Mouse (Mus musculus) limb, embryonic 15.5 days (tissue): Measurements from ENCODE around the gene Ubap1l. TPM values are rescaled to one million over a fixed set of nuclear protein-coding genes. Genes with fewer than 3 reads are reported as not detected.

Source experiments
- ATAC-seq: fragments of 200-750 bp; cut with Nextera tagmentation; 2 replicates; pipeline ENCODE4 v1.8.0; 2017; ENCODE audit warnings: low read depth, moderate TSS enrichment; ENCODE audit not compliant: insufficient number of reproducible peaks, low FRiP score, low TSS enrichment
- H3K27ac ChIP-seq: fragments of 300-500 bp; sonication (generic); 2 replicates; pipeline ENCODE4 v1.5.1; 2015; ENCODE audit warnings: moderate library complexity, mild to moderate bottlenecking, inconsistent platforms
- H3K27me3 ChIP-seq: fragments of 300-500 bp; sonication (generic); 2 replicates; pipeline ENCODE4 v1.6.1; 2015; ENCODE audit warnings: inconsistent platforms
- H3K36me3 ChIP-seq: fragments of 300-500 bp; sonication (generic); 2 replicates; pipeline ENCODE4 v1.6.1; 2015; ENCODE audit warnings: inconsistent platforms
- H3K4me1 ChIP-seq: fragments of 300-500 bp; sonication (generic); 2 replicates; pipeline ENCODE4 v1.6.1; 2015; ENCODE audit warnings: inconsistent platforms
- H3K4me2 ChIP-seq: fragments of 300-500 bp; sonication (generic); 2 replicates; pipeline ENCODE4 v1.6.1; 2015; ENCODE audit warnings: mild to moderate bottlenecking, inconsistent platforms
- H3K4me3 ChIP-seq: fragments of 300-500 bp; sonication (generic); 2 replicates; pipeline ENCODE4 v1.5.1; 2015; ENCODE audit warnings: mild to moderate bottlenecking, inconsistent platforms
- H3K9ac ChIP-seq: fragments of 300-500 bp; sonication (generic); 2 replicates; pipeline ENCODE4 v1.6.1; 2015; ENCODE audit warnings: inconsistent platforms
- H3K9me3 ChIP-seq: fragments of 300-500 bp; sonication (generic); 2 replicates; pipeline ENCODE4 v1.6.1; 2016; ENCODE audit warnings: inconsistent platforms
- WGBS: fragments of 180-500 bp; shearing (Covaris S2); methylation state at CpG from one replicate; pipeline ENCODE4 v1.1.7; 2015; 5-methylcytosine and 5-hydroxymethylcytosine counted together
- polyA plus RNA-seq: library from polyadenylated mRNA; unstranded; fragments of >200 nt; fragmentation: Nextera tagmentation; extraction: Ambion mirVana; gene quantifications from 2 replicates; pipeline ENCODE4 v1.2.1, GENCODE M21; 2015

The Ubap1l gene
- polyA plus RNA-seq, 1 experiment from 2014 or later = 0.14 TPM

DNA sequence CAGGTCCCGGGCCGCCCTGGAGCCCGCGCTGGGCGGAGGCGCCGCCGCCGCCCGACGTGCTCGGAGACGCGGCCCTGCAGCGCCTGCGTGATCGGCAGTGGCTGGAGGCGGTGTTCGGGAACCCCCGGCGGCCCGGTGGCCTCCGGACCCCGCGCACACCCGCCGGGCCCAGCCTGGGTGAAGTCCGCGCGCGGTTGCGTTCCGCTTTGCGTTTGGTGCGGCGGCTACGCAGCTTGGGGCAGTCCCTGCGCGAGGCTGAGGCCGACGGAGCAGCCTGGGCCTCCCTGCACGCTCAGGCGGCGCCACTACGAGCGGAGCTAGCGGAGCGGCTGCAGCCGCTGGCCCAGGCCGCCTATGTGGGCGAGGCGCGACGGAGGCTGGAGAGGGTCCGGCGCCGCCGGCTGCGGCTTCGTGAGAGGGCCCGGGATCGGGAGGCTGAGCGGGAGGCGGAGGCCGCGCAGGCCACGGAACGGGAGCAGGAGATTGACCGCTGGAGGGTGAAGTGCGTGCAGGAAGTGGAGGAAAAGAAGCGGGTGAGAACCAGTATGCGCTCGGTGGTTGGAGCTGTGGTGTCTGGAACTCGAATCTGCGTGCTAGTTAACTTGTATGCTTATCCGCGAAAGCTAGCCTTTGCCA lies 14.2 kb upstream of the Ubap1l start:
- under 1% methylated on average over 77 of the region's 77 CpGs for WGBS
- peak; percentile 59 for ATAC-seq
- no peaks in the 10 kb centered on the region for H3K36me3 ChIP-seq

DNA sequence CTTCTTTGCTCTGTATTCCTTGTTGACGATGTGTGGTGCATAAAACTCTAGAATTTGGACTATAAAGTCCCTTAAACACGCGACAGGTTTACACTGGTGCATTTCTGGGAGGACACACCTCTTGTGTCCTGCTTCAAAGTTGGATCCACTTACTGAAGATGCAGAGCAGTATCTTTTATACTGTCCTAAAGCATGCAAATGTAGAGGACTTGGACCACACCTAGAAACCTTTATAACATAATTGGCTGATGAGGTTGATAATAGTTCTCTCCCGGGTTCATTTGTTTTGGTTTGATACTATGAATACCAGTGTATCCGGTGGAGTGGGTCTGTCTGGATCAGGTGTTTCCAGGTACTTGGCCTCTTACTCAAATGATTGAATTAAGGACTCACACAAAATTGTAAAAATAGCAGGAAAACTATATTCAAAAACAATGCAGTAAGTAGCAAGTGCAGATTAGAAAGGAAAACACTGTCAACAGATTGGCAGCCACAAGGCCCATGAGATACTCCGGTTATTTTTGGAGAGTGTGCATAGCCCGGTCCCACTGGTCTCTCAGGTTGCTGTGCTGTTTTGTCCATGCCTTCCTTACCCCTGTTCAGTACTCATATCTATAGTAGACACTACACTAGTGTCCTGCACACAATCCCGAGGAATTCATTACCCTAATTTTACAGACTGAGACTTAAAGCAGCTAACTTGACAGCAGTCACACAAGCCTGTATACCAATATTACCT lies 13.6 kb upstream of the Ubap1l start:
- H3K36me3 ChIP-seq = no peaks in the 10 kb centered on the region
- ATAC-seq = no peak
- H3K27me3 ChIP-seq = no peaks in the 10 kb centered on the region
- 40% methylated on average over 8 of the region's 8 CpGs for WGBS
- H3K9me3 ChIP-seq = 0 out of 2 replicates have a peak, but pooled peaks cover 3% of the 10 kb centered on the region
- H3K4me3 ChIP-seq = peak overlapping the region; percentile 99
- H3K9ac ChIP-seq = peak overlapping the region; percentile 98
- peaks cover 10% of the 10 kb centered on the region for H3K4me1 ChIP-seq
- H3K27ac ChIP-seq = peak overlapping the region; percentile 96
- peak overlapping the region; percentile 55 for H3K4me2 ChIP-seq

More for the DNA sequence above, 14.2 kb upstream of the Ubap1l start:
- Histone ChIP-seq H3K9me3 (0 out of 2 replicates have a peak, but pooled peaks cover 3% of the 10 kb centered on the region), H3K27me3 (no peaks in the 10 kb centered on the region), H3K27ac (peak overlapping the region; percentile 96), H3K4me3 (peak overlapping the region; percentile 99), H3K4me2 (peak overlapping the region; percentile 55), H3K4me1 (peaks cover 10% of the 10 kb centered on the region), H3K9ac (peak overlapping the region; percentile 98)

GRCm38 (mm10) chr9:65353251-65353650 lies 7.6 kb upstream of the Ubap1l start:
- WGBS = 77% methylated on average over 5 of the region's 5 CpGs

GRCm38 (mm10) chr9:65356561-65356960 lies 4.3 kb upstream of the Ubap1l start:
- Histone ChIP-seq H3K9me3 (no peaks in the 10 kb centered on the region), H3K4me3 (no peak overlapping the region), H3K9ac (no peak overlapping the region), H3K27ac (no peak overlapping the region), H3K27me3 (no peaks in the 10 kb centered on the region), H3K36me3 (peaks cover 65% of the 10 kb centered on the region), H3K4me1 (no peaks in the 10 kb centered on the region), H3K4me2 (no peak overlapping the region)
- WGBS = 87% methylated on average over 7 of the region's 7 CpGs
- no peak for ATAC-seq

More at GRCm38 (mm10) chr9:65353251-65353650, 7.6 kb upstream of the Ubap1l start:
- H3K4me1 ChIP-seq = no peaks in the 10 kb centered on the region
- H3K9ac ChIP-seq = no peak overlapping the region
- no peaks in the 10 kb centered on the region for H3K27me3 ChIP-seq
- H3K4me3 ChIP-seq = no peak overlapping the region
- no peak for ATAC-seq
- H3K27ac ChIP-seq = no peak overlapping the region
- peaks cover 35% of the 10 kb centered on the region for H3K36me3 ChIP-seq
- no peak overlapping the region for H3K4me2 ChIP-seq
- no peaks in the 10 kb centered on the region for H3K9me3 ChIP-seq

DNA sequence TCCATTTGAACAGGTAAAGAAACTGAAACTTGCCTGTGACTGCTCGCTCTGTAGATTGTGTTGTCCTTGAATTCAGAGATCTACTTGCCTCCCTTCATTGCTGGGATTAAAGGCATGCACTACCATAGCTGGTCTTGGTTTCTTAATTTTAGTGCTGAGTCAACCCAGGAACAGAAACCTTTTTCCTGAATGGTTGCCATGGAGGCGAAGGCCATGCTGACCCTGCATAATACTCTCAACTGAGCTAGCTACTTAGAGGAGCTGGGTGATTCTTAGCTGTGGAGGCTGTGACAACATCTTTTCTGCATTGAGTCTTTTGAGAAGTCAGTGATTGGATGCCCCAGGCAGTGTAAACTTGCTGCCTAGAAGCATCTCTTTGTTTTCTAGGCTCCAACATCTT lies 3.9 kb upstream of the Ubap1l start:
- Histone ChIP-seq H3K27me3 (no peaks in the 10 kb centered on the region), H3K4me2 (no peak overlapping the region), H3K27ac (no peak overlapping the region), H3K4me3 (no peak overlapping the region), H3K4me1 (no peaks in the 10 kb centered on the region), H3K9ac (no peak overlapping the region), H3K36me3 (peaks cover 69% of the 10 kb centered on the region), H3K9me3 (no peaks in the 10 kb centered on the region)
- no peak for ATAC-seq
- WGBS = 94% methylated on average over 2 of the region's 2 CpGs

DNA sequence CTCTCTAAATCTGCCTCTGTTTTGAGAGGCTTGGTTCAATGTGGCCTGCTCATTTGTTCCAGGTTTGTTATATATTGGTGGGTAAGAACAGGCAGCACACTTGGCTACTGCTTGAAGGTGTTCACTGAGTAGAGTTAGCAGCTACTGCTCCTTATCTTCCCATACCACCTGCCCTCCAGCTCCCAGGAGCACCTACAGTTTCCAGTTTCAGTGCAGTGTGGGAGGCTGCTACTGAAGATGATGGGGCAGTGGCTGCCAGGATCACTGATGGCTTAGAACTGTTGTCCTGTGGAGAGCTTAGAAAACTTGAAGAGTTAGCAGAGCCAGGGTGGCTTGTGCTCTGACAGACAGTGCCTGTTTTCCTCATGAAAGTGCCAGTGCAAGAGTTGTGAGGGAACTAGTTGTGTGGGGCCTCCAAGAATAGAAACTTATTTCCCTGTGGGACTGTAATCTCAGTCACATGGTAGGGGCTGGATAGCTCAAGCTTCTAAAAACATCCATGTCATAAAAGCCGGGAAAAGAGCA lies 1.8 kb upstream of the Ubap1l start:
- ATAC-seq = no peak

GRCm38 (mm10) chr9:65363684-65364083 lies 2.8 kb downstream of the Ubap1l start:
- H3K9ac ChIP-seq = no peak overlapping the region
- no peak for ATAC-seq
- H3K4me1 ChIP-seq = no peaks in the 10 kb centered on the region
- WGBS = 39% methylated on average over 9 of the region's 9 CpGs
- no peaks in the 10 kb centered on the region for H3K27me3 ChIP-seq
- no peak overlapping the region for H3K4me3 ChIP-seq
- H3K9me3 ChIP-seq = no peaks in the 10 kb centered on the region
- H3K27ac ChIP-seq = no peak overlapping the region
- H3K4me2 ChIP-seq = no peak overlapping the region
- H3K36me3 ChIP-seq = peaks cover 45% of the 10 kb centered on the region

More for the DNA sequence above, 1.8 kb upstream of the Ubap1l start:
- no peaks in the 10 kb centered on the region for H3K4me1 ChIP-seq
- WGBS = 90% methylated on average over 1 of the region's 1 CpGs
- no peak overlapping the region for H3K4me3 ChIP-seq
- H3K9ac ChIP-seq = no peak overlapping the region
- H3K27ac ChIP-seq = no peak overlapping the region
- no peaks in the 10 kb centered on the region for H3K27me3 ChIP-seq
- no peaks in the 10 kb centered on the region for H3K9me3 ChIP-seq
- H3K36me3 ChIP-seq = peaks cover 71% of the 10 kb centered on the region
- H3K4me2 ChIP-seq = no peak overlapping the region

DNA sequence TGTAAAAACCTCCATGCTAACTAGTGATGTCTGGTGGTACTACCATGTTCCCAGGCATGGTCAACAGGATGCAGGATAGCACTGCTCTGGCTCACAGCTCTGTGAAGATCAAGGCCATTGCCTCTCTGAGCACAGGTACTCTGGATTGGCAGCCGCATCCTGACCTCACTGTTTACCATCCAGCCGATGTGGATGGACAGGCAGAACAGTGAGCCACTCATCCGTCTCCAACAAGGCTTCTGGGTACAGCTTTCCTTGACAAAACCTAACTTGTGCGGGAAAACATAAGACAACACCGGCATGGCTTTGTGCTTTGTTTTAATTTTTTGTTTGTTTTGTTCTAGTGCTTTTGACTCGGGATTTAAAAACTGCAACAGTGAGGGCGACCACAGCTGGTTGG lies 4.9 kb downstream of the Ubap1l start:
- no peak overlapping the region for H3K4me3 ChIP-seq
- peaks cover 32% of the 10 kb centered on the region for H3K36me3 ChIP-seq
- no peak for ATAC-seq
- 91% methylated on average over 7 of the region's 7 CpGs for WGBS
- no peak overlapping the region for H3K4me2 ChIP-seq
- no peaks in the 10 kb centered on the region for H3K4me1 ChIP-seq
- H3K27ac ChIP-seq = no peak overlapping the region
- H3K27me3 ChIP-seq = no peaks in the 10 kb centered on the region
- no peak overlapping the region for H3K9ac ChIP-seq
- H3K9me3 ChIP-seq = no peaks in the 10 kb centered on the region

DNA sequence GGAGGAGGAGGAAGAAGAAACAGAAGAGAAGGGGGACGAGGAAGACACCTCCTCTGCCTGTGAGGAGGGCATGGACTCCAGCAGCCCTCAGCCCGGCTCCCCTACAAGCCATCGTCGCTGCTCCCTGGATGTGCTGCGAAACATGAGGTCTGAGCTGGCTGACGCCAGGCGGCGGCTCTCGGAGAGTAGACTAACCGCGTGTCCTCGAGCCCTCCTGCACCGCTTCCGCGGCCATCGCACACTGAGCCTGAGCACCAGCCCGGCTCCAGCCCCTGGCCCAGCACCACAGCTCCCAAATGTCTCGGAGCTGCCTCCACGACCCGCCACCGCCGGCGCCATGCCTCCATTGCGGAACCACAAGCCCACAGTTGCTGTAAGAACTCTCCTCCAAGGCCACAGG lies 10.9 kb downstream of the Ubap1l start:
- H3K9ac ChIP-seq = no peak overlapping the region
- H3K27me3 ChIP-seq = no peaks in the 10 kb centered on the region
- no peaks in the 10 kb centered on the region for H3K4me1 ChIP-seq
- H3K4me3 ChIP-seq = no peak overlapping the region
- 0 out of 2 replicates have a peak, but pooled peaks cover 4% of the 10 kb centered on the region for H3K36me3 ChIP-seq
- no peaks in the 10 kb centered on the region for H3K9me3 ChIP-seq
- ATAC-seq = no peak
- H3K27ac ChIP-seq = no peak overlapping the region
- 78% methylated on average over 24 of the region's 24 CpGs for WGBS
- no peak overlapping the region for H3K4me2 ChIP-seq

DNA sequence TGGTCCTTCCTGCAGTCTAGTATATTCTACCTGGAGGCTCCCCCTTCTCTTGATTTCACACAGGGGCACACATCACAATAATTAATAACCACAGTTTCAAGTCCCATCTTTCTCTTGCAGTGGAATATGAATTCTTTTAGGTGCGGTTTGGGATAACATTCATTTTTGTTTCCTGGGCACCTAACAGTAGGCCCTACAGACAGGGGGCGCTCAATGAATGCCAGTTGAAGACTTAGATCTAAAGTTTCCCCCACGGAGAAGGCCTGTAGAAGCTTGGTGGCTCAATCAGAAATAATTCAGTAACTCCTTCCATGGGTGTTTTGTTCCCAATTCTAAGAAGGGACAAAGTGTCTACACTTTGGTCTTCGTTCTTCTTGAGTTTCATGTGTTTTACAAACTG lies 11.6 kb downstream of the Ubap1l start:
- Histone ChIP-seq H3K36me3 (0 out of 2 replicates have a peak, but pooled peaks cover 4% of the 10 kb centered on the region), H3K4me3 (no peak overlapping the region), H3K27ac (no peak overlapping the region), H3K27me3 (no peaks in the 10 kb centered on the region), H3K9me3 (no peaks in the 10 kb centered on the region), H3K4me2 (no peak overlapping the region), H3K4me1 (no peaks in the 10 kb centered on the region), H3K9ac (no peak overlapping the region)
- no peak for ATAC-seq
- 69% methylated on average over 4 of the region's 4 CpGs for WGBS

DNA sequence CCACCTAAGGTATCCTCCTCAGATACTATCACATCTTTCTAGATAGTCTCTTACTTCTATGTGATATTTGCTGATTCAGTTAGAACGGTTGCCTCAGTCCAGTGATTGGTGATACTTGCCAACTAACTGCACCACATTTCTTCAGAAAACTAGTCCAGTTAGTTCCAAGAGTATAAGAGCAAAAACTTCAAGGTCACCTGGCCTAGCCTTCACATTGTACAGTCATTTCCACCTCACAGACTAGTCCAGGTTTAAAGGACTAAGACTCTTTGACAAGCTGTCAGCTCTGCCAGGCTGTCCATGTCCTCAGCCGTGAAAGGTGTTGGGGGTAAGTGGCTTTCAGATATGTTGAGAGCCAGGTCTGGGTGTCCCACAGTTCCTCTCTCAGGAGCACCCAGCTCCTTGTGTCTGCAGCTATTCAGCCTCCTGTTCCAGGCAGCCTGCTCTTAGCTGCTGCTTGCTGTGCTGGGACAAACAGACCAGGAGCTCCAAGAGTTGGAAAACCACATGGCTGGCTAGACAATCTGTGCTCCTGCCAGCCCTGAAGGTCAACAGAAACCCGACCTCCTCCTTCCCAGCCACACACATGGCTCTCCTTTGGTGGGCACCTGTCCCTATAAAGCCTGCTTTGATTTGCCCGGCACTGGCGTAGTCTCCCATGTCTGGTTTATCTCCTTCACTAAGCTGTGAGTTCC lies 13.8 kb downstream of the Ubap1l start:
- peaks cover 5% of the 10 kb centered on the region; the same call in 1 of the 2 replicates for H3K36me3 ChIP-seq
- H3K27me3 ChIP-seq = no peaks in the 10 kb centered on the region
- 63% methylated on average over 5 of the region's 5 CpGs for WGBS
- no peaks in the 10 kb centered on the region for H3K4me1 ChIP-seq
- ATAC-seq = no peak
- H3K4me3 ChIP-seq = no peak overlapping the region
- H3K9ac ChIP-seq = no peak overlapping the region
- H3K9me3 ChIP-seq = no peaks in the 10 kb centered on the region
- no peak overlapping the region for H3K27ac ChIP-seq
- no peak overlapping the region for H3K4me2 ChIP-seq
